Mouse (Mus musculus): Measurements from ENCODE around the gene Larp1b.
"Not testable (repeated sequence)": the region's sequence is repeated elsewhere in the genome, so short reads cannot be mapped to it uniquely, and the experiment has no call there.

Gene Larp1b

GRCm38 (mm10) chr3:40949170-40949902 is at the start of gene Larp1b:
Gene Larp1b (plus strand): TSS chr3:40949828.
- peak; percentile 100 for DNase-seq (ENCODE audit: low spot score in 2 of 2)

GRCm38 (mm10) chr3:40902443-40902842 is 47.2 kb upstream of the Larp1b start, which contains the start of gene 1700034I23Rik:
Gene 1700034I23Rik (minus strand): TSS chr3:40902543.
- DNase-seq (ENCODE audit: low spot score in 2 of 2), result not testable (repeated sequence)

- DNase-seq (ENCODE audit: low spot score in 2 of 2), result no peak
Measured at GRCm38 (mm10) chr3:40938189-40938588, 11.4 kb upstream of the Larp1b start.

GRCm38 (mm10) chr3:40938592-40938991 is 11.0 kb upstream of the Larp1b start:
- no peak for DNase-seq (ENCODE audit: low spot score in 2 of 2)

- DNase-seq (ENCODE audit: low spot score in 2 of 2), result no peak
Measured at GRCm38 (mm10) chr3:40939019-40939418, 10.6 kb upstream of the Larp1b start.

GRCm38 (mm10) chr3:40949903-40950600 is 424 bp downstream of the Larp1b start:
- peak; percentile 30 to 36 for DNase-seq (ENCODE audit: low spot score in 2 of 2)

GRCm38 (mm10) chr3:40950601-40951201 is 1.1 kb downstream of the Larp1b start:
- peak; percentile 53 to 57 for DNase-seq (ENCODE audit: low spot score in 2 of 2)

- peak in 1 of 2 experiments; percentile 13 for DNase-seq (ENCODE audit: low spot score in 2 of 2)
Measured at GRCm38 (mm10) chr3:40951365-40951764, 1.7 kb downstream of the Larp1b start.

GRCm38 (mm10) chr3:40952606-40953005 is 3.0 kb downstream of the Larp1b start:
- no peak for DNase-seq (ENCODE audit: low spot score in 2 of 2)

- no peak for DNase-seq (ENCODE audit: low spot score in 2 of 2)
Measured at GRCm38 (mm10) chr3:40954792-40955191, 5.2 kb downstream of the Larp1b start.

- no peak for DNase-seq (ENCODE audit: low spot score in 2 of 2)
Measured at GRCm38 (mm10) chr3:40958831-40959230, 9.2 kb downstream of the Larp1b start.

GRCm38 (mm10) chr3:40980758-40981157 is 31.1 kb downstream of the Larp1b start:
- no peak for DNase-seq (ENCODE audit: low spot score in 2 of 2)

GRCm38 (mm10) chr3:40987539-40987938 is 37.9 kb downstream of the Larp1b start:
- no peak for DNase-seq (ENCODE audit: low spot score in 2 of 2)

GRCm38 (mm10) chr3:40988722-40989121 is 39.1 kb downstream of the Larp1b start:
- DNase-seq (ENCODE audit: low spot score in 2 of 2), result no peak

GRCm38 (mm10) chr3:40991541-40991940 is 41.9 kb downstream of the Larp1b start:
- DNase-seq (ENCODE audit: low spot score in 2 of 2), result no peak

- DNase-seq (ENCODE audit: low spot score in 2 of 2), result no peak
Measured at GRCm38 (mm10) chr3:40995161-40995560, 45.5 kb downstream of the Larp1b start.

GRCm38 (mm10) chr3:41009315-41009714 is 59.7 kb downstream of the Larp1b start:
- no peak for DNase-seq (ENCODE audit: low spot score in 2 of 2)

- DNase-seq (ENCODE audit: low spot score in 2 of 2), result no peak
Measured at GRCm38 (mm10) chr3:41009990-41010389, 60.4 kb downstream of the Larp1b start.

GRCm38 (mm10) chr3:41010701-41011100 is 61.1 kb downstream of the Larp1b start:
- no peak for DNase-seq (ENCODE audit: low spot score in 2 of 2)

- no peak for DNase-seq (ENCODE audit: low spot score in 2 of 2)
Measured at GRCm38 (mm10) chr3:41012451-41012850, 62.8 kb downstream of the Larp1b start.

GRCm38 (mm10) chr3:41014946-41015345 is 65.3 kb downstream of the Larp1b start:
- no peak for DNase-seq (ENCODE audit: low spot score in 2 of 2)

GRCm38 (mm10) chr3:41018022-41018608 is 68.5 kb downstream of the Larp1b start:
- DNase-seq (ENCODE audit: low spot score in 2 of 2), result no peak
